Mouse (Mus musculus) left cerebral cortex, adult 2 months (tissue): Measurements from ENCODE around the gene Krt17. TPM values are rescaled to one million over a fixed set of nuclear protein-coding genes. Genes with fewer than 3 reads are reported as not detected.
"Not testable (repeated sequence)": the region's sequence is repeated elsewhere in the genome, so short reads cannot be mapped to it uniquely, and the experiment has no call there.

Experiments
- DNase-seq, 2 experiments: peaks; one replicate each; pipeline ENCODE4 v3.0.0; 2021 to 2022; ENCODE audit warnings: low spot score in 2 of 2, mixed read lengths in 1 of 2; ENCODE audit errors: extremely low spot score in 1 of 2
- H3K27ac ChIP-seq: fragments of 200-600 bp; 2 replicates; pipeline ENCODE4 v1.8.1; 2022
- H3K4me3 ChIP-seq: fragments of 200-600 bp; 2 replicates; pipeline ENCODE4 v1.8.1; 2022
- CTCF ChIP-seq: fragments of 200-600 bp; IDR thresholded peaks from 2 replicates; pipeline ENCODE4 v1.8.1; 2022; ENCODE audit warnings: antibody characterized with exemption, mild to moderate bottlenecking, moderate library complexity
- intact Hi-C: fragments of 180-260 bp; cut with DNase I; formaldehyde crosslinking; loops from one replicate; pipeline ENCODE4 v1.15.1; 2025
- long read RNA-seq, 2 experiments: library from polyadenylated mRNA; stranded (forward); transcript quantifications; one replicate each; pipeline ENCODE4 v2.0.0; 2021; ENCODE audit warnings: borderline mapping rate in 2 of 2
- total RNA-seq, 2 experiments: library from RNA; stranded (reverse); gene quantifications; 2 replicates each; pipeline ENCODE4 v1.2.3; 2021

The Krt17 gene
- total RNA-seq = not detected
- long read RNA-seq, experiment 1 = 0 reads
- long read RNA-seq, experiment 2 = 0 reads

DNA sequence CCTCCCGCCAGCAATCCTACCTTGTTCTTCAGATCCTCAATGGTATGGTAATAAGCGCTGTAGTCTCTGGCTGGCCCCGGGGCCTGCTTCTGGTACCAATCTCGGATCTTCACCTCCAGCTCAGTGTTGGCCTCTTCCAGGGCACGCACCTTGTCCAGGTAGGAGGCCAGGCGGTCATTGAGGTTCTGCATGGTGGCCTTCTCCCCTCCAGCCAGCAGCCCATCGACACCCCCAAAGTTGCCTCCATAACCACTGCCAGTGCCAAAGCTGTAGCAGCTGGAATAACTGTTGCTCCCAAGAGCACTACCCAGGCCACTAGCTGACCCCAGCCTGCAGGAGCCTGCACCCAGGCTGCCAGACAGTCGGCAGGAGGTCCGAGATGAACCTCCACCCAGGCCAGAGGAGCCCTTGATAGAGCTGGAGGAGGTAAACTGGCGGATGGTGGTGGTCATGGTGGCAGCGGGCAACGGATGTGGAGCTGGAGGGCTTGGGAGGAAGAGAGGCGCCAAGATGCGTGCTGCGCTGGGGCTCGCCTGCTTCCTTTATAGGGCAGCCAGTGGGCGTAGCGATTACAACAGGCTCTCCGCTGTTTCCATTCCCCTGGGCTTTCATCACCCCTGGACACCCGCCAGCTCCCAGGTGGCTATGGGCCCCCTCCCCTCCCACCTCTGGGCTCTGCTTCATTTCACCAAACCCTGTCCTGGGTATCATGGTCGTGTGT lies at the start of gene Krt17:
TSS of gene Krt17 (minus strand) at position 516 of the 721 bp plus-strand sequence.
- DNase-seq = peak in 1 of 2 experiments; percentile 4
- intact Hi-C loops = no loop called here
- no peak for TF ChIP-seq CTCF
- Histone ChIP-seq H3K27ac (no peak within 1 kb of the TSS), H3K4me3 (no peak within 1 kb of the TSS)

DNA sequence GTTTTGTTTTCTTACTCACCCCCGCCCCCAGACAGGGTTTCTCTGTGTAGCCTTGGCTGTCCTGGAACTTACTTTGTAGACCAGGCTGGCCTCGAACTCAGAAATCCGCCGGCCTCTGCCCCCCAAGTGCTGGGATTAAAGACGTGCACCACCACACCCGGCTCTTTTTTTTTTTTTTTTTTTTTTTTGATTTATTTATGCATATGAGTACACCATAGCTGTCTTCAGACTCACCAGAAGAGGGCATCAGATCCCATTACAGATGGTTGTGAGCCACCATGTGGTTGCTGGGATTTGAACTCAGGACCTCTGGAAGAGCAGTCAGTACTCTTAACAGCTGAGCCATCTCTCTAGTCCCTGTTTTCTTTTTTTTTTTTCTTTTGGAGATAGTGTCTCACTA lies 47.8 kb upstream of the Krt17 start:
- DNase-seq = not testable (repeated sequence)

DNA sequence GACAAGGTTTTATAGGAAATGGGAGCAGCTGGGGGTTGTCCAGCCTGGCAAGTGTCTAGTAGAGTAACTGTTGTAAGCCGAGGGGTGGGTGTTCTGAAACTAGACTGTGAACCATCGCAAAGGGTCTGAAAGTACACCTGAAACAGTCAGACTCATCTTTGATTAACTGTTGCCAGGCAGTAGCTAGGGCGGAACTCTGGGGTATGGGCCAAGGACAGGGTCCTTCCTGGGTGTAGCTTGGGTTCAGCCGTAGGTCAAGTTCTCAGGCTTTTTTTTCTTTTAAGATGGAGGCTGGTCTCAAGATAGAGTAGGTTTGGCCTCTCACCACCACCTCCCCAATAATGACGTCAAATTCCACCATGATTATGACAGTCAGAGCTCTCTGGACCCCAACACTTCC lies 47.1 kb upstream of the Krt17 start:
- intact Hi-C loops = no loop called here
- H3K27ac ChIP-seq = no peak overlapping the region
- TF ChIP-seq CTCF = no peak
- DNase-seq = no peak
- no peak overlapping the region for H3K4me3 ChIP-seq

More for the DNA sequence above, 47.8 kb upstream of the Krt17 start:
- H3K4me3 ChIP-seq, intact Hi-C loops, H3K27ac ChIP-seq: not testable (repeated sequence)

- intact Hi-C loops = no loop called here
- TF ChIP-seq CTCF = no peak
- H3K27ac ChIP-seq = no peak overlapping the region
- no peak overlapping the region for H3K4me3 ChIP-seq
- no peak for DNase-seq
Observed at GRCm38 (mm10) chr11:100301292-100301691, 40.5 kb upstream of the Krt17 start.

GRCm38 (mm10) chr11:100300293-100300692 lies 39.5 kb upstream of the Krt17 start:
- H3K4me3 ChIP-seq = no peak overlapping the region
- H3K27ac ChIP-seq = no peak overlapping the region
- intact Hi-C loops = no loop called here
- TF ChIP-seq CTCF = peak; percentile 96
- peak; percentile 43 to 62 for DNase-seq

- DNase-seq = peak; percentile 78 to 88
- H3K4me3 ChIP-seq = peak overlapping the region; percentile 18; the same call in 1 of the 2 replicates
- H3K27ac ChIP-seq = no peak overlapping the region
- TF ChIP-seq CTCF = peak; percentile 78
- intact Hi-C loops = loop anchor here (2.0 to 5.0 kb wide), 3 partner anchors 96 to 920 kb away; no protein-coding TSS in a partner anchor
Observed at GRCm38 (mm10) chr11:100298274-100299036, 37.6 kb upstream of the Krt17 start.

GRCm38 (mm10) chr11:100297801-100298200 lies 37.0 kb upstream of the Krt17 start:
- peak; percentile 55 for TF ChIP-seq CTCF
- no peak overlapping the region; the same call in 1 of the 2 replicates for H3K4me3 ChIP-seq
- H3K27ac ChIP-seq = no peak overlapping the region
- DNase-seq = no peak
- intact Hi-C loops = loop anchor here (1.0 to 5.0 kb wide), 4 partner anchors 96 to 919 kb away; no protein-coding TSS in a partner anchor

DNA sequence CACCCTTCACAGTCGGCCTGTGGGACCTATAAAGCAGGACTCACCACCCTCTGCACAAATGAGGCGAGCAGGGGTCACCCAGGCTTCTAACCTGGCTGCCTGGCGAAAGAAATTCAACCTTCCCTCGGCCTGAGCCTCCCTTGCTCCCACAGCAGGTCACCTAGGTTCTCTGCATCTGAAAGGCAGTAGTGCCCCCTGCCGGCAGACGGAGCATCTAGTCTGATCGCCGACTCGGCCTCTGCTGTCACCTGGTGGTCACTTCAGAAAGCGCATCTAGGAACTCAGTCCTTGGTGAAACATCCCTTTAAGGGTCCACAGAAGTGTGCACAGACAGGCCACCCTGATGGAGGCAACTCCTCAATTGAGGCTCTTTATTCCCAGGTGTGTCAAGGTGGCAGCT lies 34.5 kb upstream of the Krt17 start:
- intact Hi-C loops = loop anchor here (1.0 to 5.0 kb wide), 4 partner anchors 93 to 985 kb away; no protein-coding TSS in a partner anchor
- TF ChIP-seq CTCF = no peak; the same call in none of the 2 replicates
- no peak overlapping the region for H3K27ac ChIP-seq
- no peak overlapping the region for H3K4me3 ChIP-seq
- peak; percentile 74 to 84 for DNase-seq

DNA sequence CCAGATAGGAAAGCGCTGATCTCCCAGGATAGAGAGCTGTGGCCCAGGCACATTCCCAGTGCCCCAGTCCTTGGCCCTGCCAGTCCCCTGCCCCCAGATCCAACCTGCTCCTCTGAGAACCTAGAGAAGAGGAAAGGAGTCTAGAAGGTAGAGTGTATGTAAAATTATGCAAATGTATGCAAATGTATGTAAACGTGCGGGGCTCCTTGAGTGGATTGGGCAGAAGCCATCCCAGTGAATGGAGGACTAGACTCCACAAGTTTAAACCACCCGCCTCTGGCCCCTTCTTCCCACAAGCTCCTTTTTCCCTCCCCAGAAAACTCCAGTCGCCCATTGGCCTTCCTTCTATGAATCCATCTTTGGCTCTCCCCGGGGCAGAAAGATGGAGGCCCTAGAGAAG lies 32.1 kb upstream of the Krt17 start:
- Histone ChIP-seq H3K4me3 (no peak overlapping the region), H3K27ac (no peak overlapping the region)
- no peak for TF ChIP-seq CTCF
- no peak for DNase-seq
- intact Hi-C loops = no loop called here

DNA sequence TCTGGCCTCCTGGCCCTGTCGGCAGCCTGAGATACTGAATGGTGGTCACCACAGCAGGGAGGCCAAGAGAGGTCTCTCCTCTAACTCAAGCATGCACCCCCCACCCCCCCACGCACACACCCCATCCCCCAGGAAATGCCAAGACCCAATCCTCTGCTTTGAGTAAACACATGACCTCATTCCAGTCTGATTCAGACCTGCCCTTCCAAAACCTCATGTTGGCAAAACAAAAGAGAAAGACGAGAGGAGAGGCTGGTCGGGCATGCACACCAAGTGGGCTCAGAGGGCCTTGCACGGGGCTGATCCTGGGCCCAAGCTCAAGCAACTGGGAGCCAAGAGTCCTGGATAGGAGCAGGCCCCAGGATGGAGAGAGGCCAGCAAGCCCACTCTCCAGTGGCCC lies 29.4 kb upstream of the Krt17 start:
- intact Hi-C loops = no loop called here
- no peak overlapping the region for H3K4me3 ChIP-seq
- no peak overlapping the region for H3K27ac ChIP-seq
- no peak for DNase-seq
- TF ChIP-seq CTCF = no peak

- intact Hi-C loops = no loop called here
Observed at GRCm38 (mm10) chr11:100288942-100289341, 28.1 kb upstream of the Krt17 start.

DNA sequence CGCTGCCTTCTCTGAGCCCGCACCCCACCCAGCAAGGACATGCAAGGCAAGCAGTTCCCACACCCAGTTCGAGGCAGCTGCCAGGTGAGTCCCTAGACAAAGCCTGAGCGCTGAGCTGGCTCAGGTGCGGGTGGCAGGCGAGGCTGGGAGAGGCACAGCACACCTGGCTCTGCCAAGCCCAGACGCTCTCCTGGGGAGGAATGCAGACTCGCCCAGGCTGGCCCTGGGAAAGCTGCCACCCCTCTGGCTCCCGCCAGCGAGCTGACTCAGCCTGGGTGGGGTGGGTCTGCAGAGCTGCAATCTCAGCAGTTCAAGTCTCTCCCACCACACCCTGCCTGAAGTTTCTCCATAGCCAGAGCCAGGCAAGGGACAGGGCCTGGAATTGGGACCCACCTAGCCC lies 26.2 kb upstream of the Krt17 start:
- Histone ChIP-seq H3K4me3 (no peak overlapping the region), H3K27ac (no peak overlapping the region)
- TF ChIP-seq CTCF = no peak
- intact Hi-C loops = no loop called here
- DNase-seq = peak in 1 of 2 experiments; percentile 33

More at GRCm38 (mm10) chr11:100288942-100289341, 28.1 kb upstream of the Krt17 start:
- no peak for DNase-seq
- no peak for TF ChIP-seq CTCF
- Histone ChIP-seq H3K27ac (no peak overlapping the region), H3K4me3 (no peak overlapping the region)
